Mouse (Mus musculus) lung, postnatal 0 days (tissue): ENCODE measurements at regions not wholly inside any gene's neighbourhood (a gene's known extent, or its start where the extent isn't known, plus 50 kb on each side); places are given as distances from the start of the nearest gene placed in this dataset.

Experiments
- ATAC-seq: fragments of 200-750 bp; cut with Nextera tagmentation; 2 replicates; pipeline ENCODE4 v1.8.0; 2017; ENCODE audit warnings: moderate library complexity
- DNase-seq: peaks from one replicate; pipeline ENCODE4 v3.0.0-alpha.2; 2016; ENCODE audit warnings: low spot score
- H3K27ac ChIP-seq: fragments of 300-500 bp; sonication (generic); 2 replicates; pipeline ENCODE4 v1.5.1; 2014; ENCODE audit warnings: antibody characterized with exemption, mild to moderate bottlenecking, low read length, mixed read lengths
- H3K27me3 ChIP-seq: fragments of 300-500 bp; sonication (generic); replicated peaks from 2 replicates; pipeline ENCODE4 v1.6.1; 2014; ENCODE audit warnings: low read length, mixed read lengths; ENCODE audit not compliant: insufficient read depth
- H3K36me3 ChIP-seq: fragments of 300-500 bp; sonication (generic); 2 replicates; pipeline ENCODE4 v1.6.1; 2014; ENCODE audit warnings: low read length, mixed read lengths; ENCODE audit not compliant: insufficient read depth
- H3K4me1 ChIP-seq: fragments of 300-500 bp; sonication (generic); 2 replicates; pipeline ENCODE4 v1.6.1; 2014; ENCODE audit warnings: antibody characterized with exemption, low read depth, low read length, mixed read lengths; ENCODE audit not compliant: insufficient read depth
- H3K4me2 ChIP-seq: fragments of 300-500 bp; sonication (generic); replicated peaks from 2 replicates; pipeline ENCODE4 v1.6.1; 2014; ENCODE audit warnings: low read depth, mild to moderate bottlenecking, low read length, moderate library complexity, mixed read lengths
- H3K4me3 ChIP-seq: fragments of 300-500 bp; sonication (generic); 2 replicates; pipeline ENCODE4 v1.5.1; 2014; ENCODE audit warnings: low read depth, low read length
- H3K9ac ChIP-seq: fragments of 300-500 bp; sonication (generic); replicated peaks from 2 replicates; pipeline ENCODE4 v1.6.1; 2014; ENCODE audit warnings: low read depth, mild to moderate bottlenecking
- H3K9me3 ChIP-seq: fragments of 300-500 bp; sonication (generic); 2 replicates; pipeline ENCODE4 v1.6.1; 2016; ENCODE audit warnings: low read length, mixed read lengths
- CTCF ChIP-seq: IDR thresholded peaks from 2 replicates; pipeline ENCODE4 v1.5.1; 2016; ENCODE audit warnings: antibody characterized with exemption, mild to moderate bottlenecking
- EP300 ChIP-seq: IDR thresholded peaks from 2 replicates; pipeline ENCODE4 v1.6.1; 2016; ENCODE audit warnings: antibody characterized with exemption, mild to moderate bottlenecking, control low read depth
- WGBS: fragments of 180-500 bp; shearing (Covaris S2); extraction: QIAGEN DNeasy Blood & Tissue Kit; methylation state at CpG from one replicate; pipeline ENCODE4 v1.1.7; 2014; 5-methylcytosine and 5-hydroxymethylcytosine counted together

- Histone ChIP-seq H3K9me3 (no peaks in the 10 kb centered on the region), H3K4me2 (no peak overlapping the region), H3K4me1 (no peaks in the 10 kb centered on the region), H3K36me3 (no peaks in the 10 kb centered on the region), H3K27me3 (no peaks in the 10 kb centered on the region), H3K9ac (no peak overlapping the region), H3K27ac (no peak overlapping the region), H3K4me3 (no peak overlapping the region)
- DNase-seq (no peak), ATAC-seq (no peak)
- 66% methylated on average over 4 of the region's 4 CpGs for WGBS
- no peak for TF ChIP-seq CTCF
- TF ChIP-seq EP300, result no peak
Measured at GRCm38 (mm10) chr19:20181854-20182253, 208.9 kb downstream of the Anxa1 start.

- Histone ChIP-seq H3K4me1 (no peaks in the 10 kb centered on the region), H3K4me3 (no peak overlapping the region), H3K4me2 (no peak overlapping the region), H3K9me3 (no peaks in the 10 kb centered on the region), H3K9ac (no peak overlapping the region), H3K36me3 (no peaks in the 10 kb centered on the region), H3K27me3 (no peaks in the 10 kb centered on the region), H3K27ac (no peak overlapping the region)
- ATAC-seq (no peak), DNase-seq (no peak)
- TF ChIP-seq EP300, result no peak
- TF ChIP-seq CTCF, result no peak
- WGBS, result 63% methylated on average over 1 of the region's 1 CpGs
Measured at GRCm38 (mm10) chr19:20161502-20161901, 229.2 kb downstream of the Anxa1 start.

- H3K27me3 ChIP-seq, result no peaks in the 10 kb centered on the region
- no peaks in the 10 kb centered on the region for H3K4me1 ChIP-seq
- no peak for ATAC-seq
- no peak for DNase-seq
- H3K9ac ChIP-seq, result no peak overlapping the region
- no peak overlapping the region for H3K27ac ChIP-seq
- 80% methylated on average over 1 of the region's 1 CpGs for WGBS
- no peaks in the 10 kb centered on the region for H3K36me3 ChIP-seq
- H3K4me3 ChIP-seq, result no peak overlapping the region
- H3K4me2 ChIP-seq, result no peak overlapping the region
- no peak for TF ChIP-seq CTCF
- no peak for TF ChIP-seq EP300
- no peaks in the 10 kb centered on the region for H3K9me3 ChIP-seq
Measured at GRCm38 (mm10) chr19:20156398-20156937, 234.3 kb downstream of the Anxa1 start.

- Histone ChIP-seq H3K4me1 (no peaks in the 10 kb centered on the region), H3K27me3 (no peaks in the 10 kb centered on the region), H3K27ac (no peak overlapping the region), H3K4me2 (no peak overlapping the region), H3K9ac (no peak overlapping the region), H3K9me3 (no peaks in the 10 kb centered on the region), H3K36me3 (no peaks in the 10 kb centered on the region), H3K4me3 (no peak overlapping the region)
- no peak for DNase-seq
- 91% methylated on average over 12 of the region's 12 CpGs for WGBS
- no peak for TF ChIP-seq EP300
- no peak for TF ChIP-seq CTCF
- ATAC-seq, result no peak
Measured at GRCm38 (mm10) chr19:20139506-20139905, 251.2 kb downstream of the Anxa1 start.

GRCm38 (mm10) chr19:20123546-20124195 lies 267.1 kb downstream of the Anxa1 start:
- WGBS, result 86% methylated on average over 2 of the region's 2 CpGs

GRCm38 (mm10) chr19:20122475-20122874 lies 268.3 kb downstream of the Anxa1 start:
- no peak overlapping the region for H3K4me2 ChIP-seq
- no peak overlapping the region for H3K9ac ChIP-seq
- no peaks in the 10 kb centered on the region for H3K4me1 ChIP-seq
- ATAC-seq (no peak), DNase-seq (no peak)
- no peaks in the 10 kb centered on the region for H3K36me3 ChIP-seq
- no peaks in the 10 kb centered on the region for H3K9me3 ChIP-seq
- no peak overlapping the region for H3K27ac ChIP-seq
- no peaks in the 10 kb centered on the region for H3K27me3 ChIP-seq
- TF ChIP-seq CTCF (no peak), EP300 (no peak)
- WGBS, result 34% methylated on average over 4 of the region's 4 CpGs
- no peak overlapping the region for H3K4me3 ChIP-seq

More at GRCm38 (mm10) chr19:20123546-20124195, 267.1 kb downstream of the Anxa1 start:
- TF ChIP-seq CTCF, result no peak
- TF ChIP-seq EP300, result no peak
- no peak overlapping the region for H3K9ac ChIP-seq
- H3K27ac ChIP-seq, result no peak overlapping the region
- no peaks in the 10 kb centered on the region for H3K4me1 ChIP-seq
- no peak overlapping the region for H3K4me2 ChIP-seq
- no peaks in the 10 kb centered on the region for H3K27me3 ChIP-seq
- no peak overlapping the region for H3K4me3 ChIP-seq
- H3K9me3 ChIP-seq, result no peaks in the 10 kb centered on the region
- DNase-seq (no peak), ATAC-seq (no peak)
- H3K36me3 ChIP-seq, result no peaks in the 10 kb centered on the region
